Comparison of ENCODE assay signal across 8 mouse cellular contexts in the genomic region with DNA sequence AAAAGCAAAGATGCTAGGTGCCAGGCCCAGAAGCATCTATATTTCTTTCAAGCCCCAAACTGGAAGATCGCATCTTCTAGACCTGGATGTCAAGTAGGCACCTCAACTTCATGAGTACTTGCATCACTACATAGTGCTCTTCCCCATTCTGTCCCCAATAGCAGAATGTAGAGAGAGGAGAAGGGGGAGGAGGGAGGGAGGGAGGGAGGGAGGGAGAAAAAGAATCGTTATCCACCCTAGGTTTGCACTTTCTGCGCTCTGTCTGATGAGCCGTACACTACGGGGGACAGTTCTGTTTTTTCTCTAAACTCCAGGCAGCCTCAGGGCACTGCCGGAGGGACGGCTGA. TPM values are rescaled to one million over a fixed set of nuclear protein-coding genes. Genes with fewer than 3 reads are reported as not detected.
A peak's percentile ranks its signal among the peaks of the same experiment; 100 is the strongest.
DNase-seq lines count a peak whose midpoint lies in the region; ATAC-seq and TF ChIP-seq lines count a peak whose summit lies in the region.

Gene Fktn, plus strand, starts transcription at position 295 of the 347 bp plus-strand sequence.

- no peaks in the 10 kb centered on the region for H3K27me3 ChIP-seq in limb, embryonic 10.5 days (ENCODE audit: low read depth, poor library complexity, severe bottlenecking)

- peak; percentile 14; the same call in 1 of the 2 replicates for ATAC-seq in neutrophil, adult 5-6 weeks (ENCODE audit: extremely low read depth, insufficient number of reproducible peaks, low FRiP score, poor library complexity, severe bottlenecking)
- ATAC-seq in megakaryocyte-erythroid progenitor cell, adult 5-6 weeks (replicated peaks; ENCODE audit: low FRiP score, low TSS enrichment, poor library complexity, severe bottlenecking): no peak

- peaks cover 14% of the 10 kb centered on the region for H3K4me1 ChIP-seq in bone marrow macrophage, adult 2 months (ENCODE audit: control insufficient read depth, insufficient read depth, low read length)
- peaks cover 11% of the 10 kb centered on the region; the same call in 1 of the 2 replicates for H3K4me1 ChIP-seq in limb, embryonic 10.5 days

- peak within 1 kb of the TSS; percentile 65 for H3K4me3 ChIP-seq in bone marrow macrophage, adult 2 months (ENCODE audit: insufficient read depth, low read length)
- peak within 1 kb of the TSS; percentile 76 for H3K4me3 ChIP-seq in limb, embryonic 10.5 days

- DNase-seq in layer of hippocampus, adult 18-20 months (ENCODE audit: low spot score in 2 of 2): no peak
- no peak for DNase-seq in layer of hippocampus, adult 9-11 months
- DNase-seq in heart, postnatal 14 days: no peak
- DNase-seq in limb, embryonic 10.5 days (ENCODE audit: low spot score): no peak
- no peak for DNase-seq in thymus, postnatal 10 days (ENCODE audit: low spot score in 2 of 2)

- no peak for TF ChIP-seq CTCF in bone marrow macrophage, adult 2 months (IDR thresholded peaks at IDR 0.05; ENCODE audit: low read depth, low read length)

- no peaks in the 10 kb centered on the region for H3K9me3 ChIP-seq in limb, embryonic 10.5 days (replicated peaks)

- peak within 1 kb of the TSS; percentile 42; the same call in 1 of the 2 replicates for H3K27ac ChIP-seq in bone marrow macrophage, adult 2 months (ENCODE audit: insufficient read depth, low read depth, low read length)
- H3K27ac ChIP-seq in limb, embryonic 10.5 days: peak within 1 kb of the TSS; percentile 93

- intact Hi-C loops in heart, postnatal 14 days (cut with DNase I): loop anchor here (5.0 kb wide), 1 partner anchor 81 kb away; the partner anchor contains the start of gene Fsd1l

- WGBS in limb, embryonic 10.5 days: 16% methylated on average over 7 of the region's 7 CpGs

- TF ChIP-seq POLR2A in bone marrow macrophage, adult 2 months (IDR thresholded peaks at IDR 0.05; ENCODE audit: borderline replicate concordance, low read depth, low read length): no peak

- no peaks in the 10 kb centered on the region; the same call in 1 of the 2 replicates for H3K36me3 ChIP-seq in limb, embryonic 10.5 days

RNA-seq across cellular contexts. Expression of gene Fktn, which starts in this region (rescaled TPM):
- total RNA-seq in layer of hippocampus, adult 18-20 months (2021): 10 to 100 TPM; 30.5 to 31.7 TPM
- polyA plus RNA-seq in bone marrow macrophage, adult 2 months (2012; ENCODE audit: insufficient read depth, insufficient read length, missing spikeins): 4.2 and 4.9 TPM in 2 replicates
- total RNA-seq in heart, postnatal 14 days (2021): 10 to 100 TPM; 15.1 to 15.6 TPM
- 17.3 and 18.4 TPM in 2 replicates for polyA plus RNA-seq in limb, embryonic 10.5 days (2016; fragmentation: Nextera tagmentation; extraction: Ambion mirVana)
- total RNA-seq in neutrophil, adult 5-6 weeks (2017): 2.2 and 3.1 TPM in 2 replicates
- 9.4 and 9.9 TPM in 2 replicates for total RNA-seq in megakaryocyte-erythroid progenitor cell, adult 5-6 weeks (2014; fragmentation: Nextera tagmentation)
- 5.8 and 6.2 TPM in 2 replicates for total RNA-seq in megakaryocyte-erythroid progenitor cell, adult 5-6 weeks (2017)
